ENCODE assay signal across 9 mouse cellular contexts in genomic region chr5:142896192-142896591, GRCm38 (mm10). TPM values are rescaled to one million over a fixed set of nuclear protein-coding genes. Genes with fewer than 3 reads are reported as not detected.
A peak's percentile ranks its signal among the peaks of the same experiment; 100 is the strongest.
DNase-seq lines count a peak whose midpoint lies in the region; ATAC-seq lines count a peak whose summit lies in the region.
"Had no signal": no experiment of that assay in that cellular context is flagged by ENCODE, and none has a peak within 500 bp of the region (broad histone marks: within the 10 kb centered on the region; RNA-seq: fewer than 3 reads in every experiment).

No protein-coding gene starts in this region.

- H3K36me3 ChIP-seq in heart, embryonic 10.5 days = peaks cover 28% of the 10 kb centered on the region
- peaks cover 25% of the 10 kb centered on the region for H3K36me3 ChIP-seq in midbrain, embryonic 13.5 days
- H3K36me3 ChIP-seq in midbrain, embryonic 16.5 days (ENCODE audit: control insufficient read depth, insufficient read depth, low read length) = peaks cover 4% of the 10 kb centered on the region
- H3K36me3 ChIP-seq in intestine, embryonic 15.5 days = peaks cover 5% of the 10 kb centered on the region

- peaks cover 19% of the 10 kb centered on the region for H3K4me1 ChIP-seq in heart, embryonic 10.5 days
- H3K4me1 ChIP-seq in midbrain, embryonic 13.5 days (replicated peaks) = peaks cover 34% of the 10 kb centered on the region
- H3K4me1 ChIP-seq in midbrain, embryonic 16.5 days (ENCODE audit: control insufficient read depth, insufficient read depth, low read length) = peaks cover 20% of the 10 kb centered on the region
- H3K4me1 ChIP-seq in intestine, embryonic 15.5 days (replicated peaks) = peaks cover 16% of the 10 kb centered on the region

- H3K27me3 ChIP-seq in heart, embryonic 10.5 days (ENCODE audit: insufficient read depth, poor library complexity, severe bottlenecking) = no peaks in the 10 kb centered on the region
- no peaks in the 10 kb centered on the region for H3K27me3 ChIP-seq in midbrain, embryonic 13.5 days
- H3K27me3 ChIP-seq in midbrain, embryonic 16.5 days (ENCODE audit: control insufficient read depth, insufficient read depth, low read depth, low read length) = no peaks in the 10 kb centered on the region
- H3K27me3 ChIP-seq in intestine, embryonic 15.5 days (replicated peaks) = no peaks in the 10 kb centered on the region

- DNase-seq in heart, embryonic 10.5 days (ENCODE audit: low spot score) = no peak
- DNase-seq in heart, postnatal 14 days = no peak
- no peak for DNase-seq in left cerebral cortex, adult 8-10 months (ENCODE audit: low spot score in 2 of 2)
- no peak for DNase-seq in gastrocnemius, postnatal 4 days (ENCODE audit: low spot score in 2 of 2)
- no peak for DNase-seq in spleen, postnatal 14 days (ENCODE audit: low spot score in 2 of 2)
- DNase-seq: thymus, postnatal 14 days had no signal

- H3K9me3 ChIP-seq in heart, embryonic 10.5 days = no peaks in the 10 kb centered on the region
- H3K9me3 ChIP-seq in midbrain, embryonic 13.5 days = no peaks in the 10 kb centered on the region
- H3K9me3 ChIP-seq in midbrain, embryonic 16.5 days (replicated peaks; ENCODE audit: control insufficient read depth, low read length, poor library complexity, severe bottlenecking) = no peaks in the 10 kb centered on the region
- no peaks in the 10 kb centered on the region for H3K9me3 ChIP-seq in intestine, embryonic 15.5 days

- peak overlapping the region; percentile 90 for H3K4me3 ChIP-seq in heart, embryonic 10.5 days
- 0 out of 2 replicates have a peak overlapping the region, but pooled peaks have one; percentile 68 for H3K4me3 ChIP-seq in midbrain, embryonic 13.5 days (replicated peaks)
- no peak overlapping the region for H3K4me3 ChIP-seq in midbrain, embryonic 16.5 days (ENCODE audit: low read depth, low read length)
- H3K4me3 ChIP-seq in intestine, embryonic 15.5 days (replicated peaks) = no peak overlapping the region

- intact Hi-C loops in heart, postnatal 14 days (cut with DNase I) = no loop called here

- H3K4me2 ChIP-seq in midbrain, embryonic 13.5 days (replicated peaks) = no peak overlapping the region
- no peak overlapping the region for H3K4me2 ChIP-seq in midbrain, embryonic 16.5 days (ENCODE audit: low read length)
- H3K4me2 ChIP-seq in intestine, embryonic 15.5 days (replicated peaks) = peak overlapping the region; percentile 69; the same call in 1 of the 2 replicates

- no peak overlapping the region for H3K9ac ChIP-seq in midbrain, embryonic 13.5 days (replicated peaks)
- H3K9ac ChIP-seq in midbrain, embryonic 16.5 days (ENCODE audit: low read depth, low read length) = no peak overlapping the region
- no peak overlapping the region for H3K9ac ChIP-seq in intestine, embryonic 15.5 days

- no peak overlapping the region for H3K27ac ChIP-seq in heart, embryonic 10.5 days
- no peak overlapping the region for H3K27ac ChIP-seq in midbrain, embryonic 13.5 days
- H3K27ac ChIP-seq in midbrain, embryonic 16.5 days (ENCODE audit: low read length) = no peak overlapping the region
- H3K27ac ChIP-seq in intestine, embryonic 15.5 days = no peak overlapping the region

- no peak for ATAC-seq in midbrain, embryonic 13.5 days
- no peak for ATAC-seq in midbrain, embryonic 16.5 days
- ATAC-seq in intestine, embryonic 15.5 days = no peak

- 80% methylated on average over 10 of the region's 10 CpGs for WGBS in heart, embryonic 10.5 days
- 85% methylated on average over 10 of the region's 10 CpGs for WGBS in midbrain, embryonic 13.5 days
- 84% methylated on average over 10 of the region's 10 CpGs for WGBS in midbrain, embryonic 16.5 days
- 71% methylated on average over 10 of the region's 10 CpGs for WGBS in intestine, embryonic 15.5 days

RNA-seq across cellular contexts. Expression of gene Fbxl18, which starts 1.0 kb away (rescaled TPM):
- 13.4 and 14.6 TPM in 2 replicates for polyA plus RNA-seq in heart, embryonic 10.5 days (2016; fragmentation: Nextera tagmentation; extraction: Ambion mirVana)
- total RNA-seq in heart, postnatal 14 days (2021) = 1 to 10 TPM; 7.1 to 7.7 TPM
- 40.1 and 40.4 TPM in 2 replicates for polyA plus RNA-seq in midbrain, embryonic 13.5 days (2015; fragmentation: Nextera tagmentation; extraction: Ambion mirVana)
- 29.9 and 35.1 TPM in 2 replicates for polyA plus RNA-seq in midbrain, embryonic 16.5 days (2015; fragmentation: Nextera tagmentation; extraction: Ambion mirVana)
- 11.1 and 11.4 TPM in 2 replicates for polyA plus RNA-seq in intestine, embryonic 15.5 days (2015; fragmentation: Nextera tagmentation; extraction: Ambion mirVana)
- 10 to 100 TPM; 28.8 to 30.9 (median 29.6) TPM for total RNA-seq in left cerebral cortex, adult 8-10 months (2022)
- total RNA-seq in gastrocnemius, postnatal 4 days (2021) = 1 to 10 TPM; 9.7 to 9.8 TPM

RNA-seq across cellular contexts. Expression of gene Actb, which starts 10.4 kb away (rescaled TPM):
- 6,505 and 8,921 TPM in 2 replicates for polyA plus RNA-seq in heart, embryonic 10.5 days (2016; fragmentation: Nextera tagmentation; extraction: Ambion mirVana)
- total RNA-seq in heart, postnatal 14 days (2021) = 1,000 to 10,000 TPM; 1,025 to 1,358 TPM
- polyA plus RNA-seq in midbrain, embryonic 13.5 days (2015; fragmentation: Nextera tagmentation; extraction: Ambion mirVana) = 15,567 and 17,404 TPM in 2 replicates
- polyA plus RNA-seq in midbrain, embryonic 16.5 days (2015; fragmentation: Nextera tagmentation; extraction: Ambion mirVana) = 13,967 and 14,266 TPM in 2 replicates
- 14,579 and 17,104 TPM in 2 replicates for polyA plus RNA-seq in intestine, embryonic 15.5 days (2015; fragmentation: Nextera tagmentation; extraction: Ambion mirVana)
- 1,000 to 10,000 TPM; 2,552 to 2,721 (median 2,651) TPM for total RNA-seq in left cerebral cortex, adult 8-10 months (2022)
- total RNA-seq in gastrocnemius, postnatal 4 days (2021) = 1,000 to 10,000 TPM; 2,802 to 2,810 TPM

Comparison
In these comparisons a context has a peak if more than half of its experiments do, and no peak if none do; other contexts are left out.
1. H3K4me3 ChIP-seq: peak in heart, embryonic 10.5 days (single experiment) and midbrain, embryonic 13.5 days (single experiment); none in midbrain, embryonic 16.5 days (single experiment) and intestine, embryonic 15.5 days (single experiment).